Mouse (Mus musculus) liver, embryonic 14.5 days (tissue): ENCODE results near the gene Nhlh2. TPM values are rescaled to one million over a fixed set of nuclear protein-coding genes. Genes with fewer than 3 reads are reported as not detected.

Experiments
- ATAC-seq: fragments of 200-750 bp; cut with Nextera tagmentation; 2 replicates; pipeline ENCODE4 v1.8.0; 2017; ENCODE audit warnings: moderate number of reproducible peaks, mild to moderate bottlenecking, moderate library complexity; ENCODE audit not compliant: insufficient read depth
- DNase-seq, 3 experiments: peaks; one replicate each; pipeline ENCODE4 v3.0.0-alpha.2; 2012 to 2013; ENCODE audit warnings: low read depth in 3 of 3, low spot score in 3 of 3
- H3K27ac ChIP-seq: fragments of 300-500 bp; sonication (generic); 2 replicates; pipeline ENCODE4 v1.5.1; 2014; ENCODE audit warnings: moderate library complexity, mild to moderate bottlenecking, control low read depth, inconsistent platforms
- H3K27me3 ChIP-seq: fragments of 300-500 bp; sonication (generic); 2 replicates; pipeline ENCODE4 v1.6.1; 2014; ENCODE audit warnings: mild to moderate bottlenecking, low read length, moderate library complexity; ENCODE audit not compliant: control insufficient read depth, insufficient read depth
- H3K36me3 ChIP-seq: fragments of 300-500 bp; sonication (generic); replicated peaks from 2 replicates; pipeline ENCODE4 v1.6.1; 2014; ENCODE audit warnings: low read depth; ENCODE audit not compliant: control insufficient read depth, insufficient read depth
- H3K4me1 ChIP-seq, 2 experiments: fragments of 200-500 bp in 1 of 2; fragments of 300-500 bp in 1 of 2; sonication (generic) in 1 of 2; replicated peaks; 2 replicates each; pipeline ENCODE4 v1.6.1; 2012 to 2014; ENCODE audit warnings: antibody characterized with exemption in 1 of 2, inconsistent platforms in 1 of 2, low read length in 1 of 2; ENCODE audit not compliant: control insufficient read depth in 2 of 2, insufficient read depth in 2 of 2
- H3K4me2 ChIP-seq: fragments of 300-500 bp; sonication (generic); 2 replicates; pipeline ENCODE4 v1.6.1; 2014; ENCODE audit warnings: low read depth, mild to moderate bottlenecking, control low read depth, moderate library complexity
- H3K4me3 ChIP-seq, 2 experiments: fragments of 200-500 bp in 1 of 2; fragments of 300-500 bp in 1 of 2; sonication (generic) in 1 of 2; 2 replicates each; pipeline ENCODE4 v1.5.1; 2012 to 2014; ENCODE audit warnings: low read depth in 2 of 2, low read length in 2 of 2, mild to moderate bottlenecking in 2 of 2, control low read depth in 1 of 2, inconsistent platforms in 1 of 2, moderate library complexity in 1 of 2; ENCODE audit not compliant: insufficient read depth in 1 of 2
- H3K9ac ChIP-seq: fragments of 300-500 bp; sonication (generic); replicated peaks from 2 replicates; pipeline ENCODE4 v1.6.1; 2014; ENCODE audit warnings: mild to moderate bottlenecking, control low read depth, moderate library complexity
- H3K9me3 ChIP-seq: fragments of 300-500 bp; sonication (generic); 2 replicates; pipeline ENCODE4 v1.6.1; 2016; ENCODE audit warnings: low read length, mixed read lengths; ENCODE audit not compliant: control insufficient read depth
- CTCF ChIP-seq: IDR thresholded peaks from 2 replicates; pipeline ENCODE4 v1.5.1; 2016; ENCODE audit warnings: antibody characterized with exemption, low read depth, control low read depth
- EP300 ChIP-seq: IDR thresholded peaks from 2 replicates; pipeline ENCODE4 v1.6.1; 2016; ENCODE audit warnings: antibody characterized with exemption, low read depth
- WGBS: fragments of 180-500 bp; shearing (Covaris S2); extraction: QIAGEN DNeasy Blood & Tissue Kit; methylation state at CpG from one replicate; pipeline ENCODE4 v1.1.7; 2014; ENCODE audit not compliant: insufficient replicate concordance; 5-methylcytosine and 5-hydroxymethylcytosine counted together
- polyA plus RNA-seq, 2 experiments: library from polyadenylated mRNA; depleted of rRNA in 1 of 2; stranded (reverse) in 1 of 2; unstranded in 1 of 2; fragments of >200 nt; fragmentation: Nextera tagmentation in 1 of 2; extraction: Ambion mirVana in 1 of 2; gene quantifications; 2 replicates each; pipeline versions ENCODE4 v1.2.1 to v1.2.3; 2012 to 2014

Gene Nhlh2
- polyA plus RNA-seq, 2 experiments = not detected

GRCm38 (mm10) chr3:101990995-101991516 lies 18.8 kb upstream of the Nhlh2 start:
- ATAC-seq (no peak), DNase-seq (no peak)
- Histone ChIP-seq H3K27ac (no peak overlapping the region), H3K4me2 (no peak overlapping the region), H3K36me3 (no peaks in the 10 kb centered on the region), H3K4me3 (no peak overlapping the region), H3K9ac (no peak overlapping the region), H3K4me1 (no peaks in the 10 kb centered on the region), H3K27me3 (no peaks in the 10 kb centered on the region), H3K9me3 (no peaks in the 10 kb centered on the region)
- no peak for TF ChIP-seq EP300
- no peak for TF ChIP-seq CTCF
- WGBS = 60% methylated on average over 6 of the region's 6 CpGs

GRCm38 (mm10) chr3:101997851-101998250 lies 12.0 kb upstream of the Nhlh2 start:
- H3K36me3 ChIP-seq = no peaks in the 10 kb centered on the region
- no peak for TF ChIP-seq EP300
- TF ChIP-seq CTCF = no peak
- DNase-seq (no peak), ATAC-seq (no peak)
- H3K27ac ChIP-seq = no peak overlapping the region
- no peak overlapping the region for H3K4me2 ChIP-seq
- H3K4me1 ChIP-seq = no peaks in the 10 kb centered on the region
- H3K9ac ChIP-seq = no peak overlapping the region
- H3K9me3 ChIP-seq = no peaks in the 10 kb centered on the region
- H3K4me3 ChIP-seq = no peak overlapping the region
- no peaks in the 10 kb centered on the region for H3K27me3 ChIP-seq
- 61% methylated on average over 3 of the region's 3 CpGs for WGBS

GRCm38 (mm10) chr3:102010681-102011317 lies 923 bp downstream of the Nhlh2 start:
- H3K9me3 ChIP-seq = no peaks in the 10 kb centered on the region
- no peak overlapping the region for H3K9ac ChIP-seq
- H3K4me1 ChIP-seq = no peaks in the 10 kb centered on the region
- H3K4me3 ChIP-seq = no peak overlapping the region
- no peaks in the 10 kb centered on the region for H3K36me3 ChIP-seq
- ATAC-seq (no peak), DNase-seq (no peak)
- H3K4me2 ChIP-seq = no peak overlapping the region
- TF ChIP-seq EP300 = no peak
- no peak for TF ChIP-seq CTCF
- 5% methylated on average over 24 of the region's 24 CpGs for WGBS
- H3K27ac ChIP-seq = no peak overlapping the region
- H3K27me3 ChIP-seq = peaks cover 62% of the 10 kb centered on the region

GRCm38 (mm10) chr3:102011318-102012075 lies 1.6 kb downstream of the Nhlh2 start:
- Histone ChIP-seq H3K27me3 (peaks cover 62% of the 10 kb centered on the region), H3K36me3 (no peaks in the 10 kb centered on the region), H3K4me3 (no peak overlapping the region), H3K4me2 (no peak overlapping the region), H3K27ac (no peak overlapping the region), H3K9me3 (no peaks in the 10 kb centered on the region), H3K9ac (no peak overlapping the region), H3K4me1 (no peaks in the 10 kb centered on the region)
- TF ChIP-seq EP300 = no peak
- no peak for TF ChIP-seq CTCF
- ATAC-seq = no peak
- 3% methylated on average over 48 of the region's 48 CpGs for WGBS
- DNase-seq = no peak

GRCm38 (mm10) chr3:102012076-102012610 lies 2.3 kb downstream of the Nhlh2 start:
- no peak overlapping the region for H3K27ac ChIP-seq
- H3K27me3 ChIP-seq = peaks cover 62% of the 10 kb centered on the region
- TF ChIP-seq EP300 = no peak
- TF ChIP-seq CTCF = no peak
- H3K36me3 ChIP-seq = no peaks in the 10 kb centered on the region
- H3K4me1 ChIP-seq = no peaks in the 10 kb centered on the region
- no peak overlapping the region for H3K9ac ChIP-seq
- 4% methylated on average over 23 of the region's 23 CpGs for WGBS
- H3K4me3 ChIP-seq = no peak overlapping the region
- no peak overlapping the region for H3K4me2 ChIP-seq
- ATAC-seq (no peak), DNase-seq (no peak)
- no peaks in the 10 kb centered on the region for H3K9me3 ChIP-seq
